Mouse (Mus musculus) natural killer cell, adult 2 months (primary cell): Measurements from ENCODE around the gene Arl16.

Experiments used
- DNase-seq, 2 experiments: peaks; one replicate each; pipeline ENCODE4 v3.0.0; 2022; ENCODE audit warnings: low spot score in 2 of 2

The Arl16 gene

DNA sequence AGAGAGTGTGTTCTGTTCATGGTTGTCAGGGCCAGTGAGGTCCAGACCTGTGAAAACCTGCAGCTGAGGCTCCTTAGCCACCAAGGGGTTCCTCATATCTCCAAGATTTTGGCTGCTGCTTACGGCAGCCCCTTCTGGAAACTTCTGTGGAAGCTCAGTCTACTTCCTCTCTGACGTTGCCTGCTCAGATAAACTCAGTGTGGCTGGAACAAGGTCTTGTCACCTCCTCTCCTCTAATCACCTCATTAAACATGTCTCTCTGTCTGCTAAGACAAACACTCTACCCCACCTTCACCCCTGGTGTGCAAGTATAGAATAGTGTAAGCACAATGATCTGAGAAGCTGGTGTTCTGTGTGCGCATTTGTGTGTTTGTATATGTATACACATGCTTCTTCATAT lies 21.9 kb downstream of the Arl16 start:
- DNase-seq = no peak

DNA sequence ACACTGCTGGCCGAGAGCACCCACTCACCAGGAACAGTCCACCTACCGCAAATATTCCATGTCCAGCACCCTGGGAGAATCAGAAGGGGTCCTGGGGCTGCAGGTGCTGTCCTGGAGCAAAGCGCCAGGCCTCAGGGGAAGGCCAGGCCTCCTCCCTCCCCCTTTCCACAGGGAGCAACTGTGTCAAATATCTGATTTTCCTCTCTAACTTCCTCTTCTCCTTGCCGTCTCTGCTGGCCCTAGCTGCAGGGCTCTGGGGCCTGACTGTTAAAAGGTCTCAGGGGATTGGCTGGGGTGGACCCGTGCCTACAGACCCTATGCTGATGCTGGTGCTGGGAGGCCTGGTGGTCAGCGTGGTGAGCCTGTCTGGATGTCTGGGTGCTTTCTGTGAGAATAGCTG lies 23.3 kb downstream of the Arl16 start:
- no peak for DNase-seq

DNA sequence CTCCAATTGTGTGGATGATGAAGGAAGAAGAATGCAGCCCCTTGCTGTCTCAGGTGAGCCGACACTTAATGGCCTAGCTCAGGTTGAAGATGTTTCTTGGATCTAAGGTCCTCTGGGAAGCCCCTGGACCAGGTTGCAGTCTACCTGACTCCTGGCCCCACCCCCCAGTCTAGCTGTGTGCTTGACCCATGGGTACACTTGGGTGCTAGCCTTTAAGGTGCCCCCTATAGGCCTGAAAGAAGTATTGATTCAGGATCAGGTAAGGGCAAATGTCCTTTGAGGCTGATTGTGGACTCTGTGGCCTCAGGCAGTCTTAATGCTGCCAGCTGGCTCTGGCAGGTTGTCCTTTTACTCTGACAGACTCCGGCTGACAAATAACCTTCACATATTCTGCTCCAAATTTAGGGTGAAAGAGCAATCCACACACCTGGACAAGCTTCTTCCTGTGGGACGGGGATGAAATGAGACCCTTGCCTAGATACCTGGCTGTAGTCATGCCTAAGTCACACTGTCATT lies 24.6 kb downstream of the Arl16 start:
- no peak for DNase-seq

DNA sequence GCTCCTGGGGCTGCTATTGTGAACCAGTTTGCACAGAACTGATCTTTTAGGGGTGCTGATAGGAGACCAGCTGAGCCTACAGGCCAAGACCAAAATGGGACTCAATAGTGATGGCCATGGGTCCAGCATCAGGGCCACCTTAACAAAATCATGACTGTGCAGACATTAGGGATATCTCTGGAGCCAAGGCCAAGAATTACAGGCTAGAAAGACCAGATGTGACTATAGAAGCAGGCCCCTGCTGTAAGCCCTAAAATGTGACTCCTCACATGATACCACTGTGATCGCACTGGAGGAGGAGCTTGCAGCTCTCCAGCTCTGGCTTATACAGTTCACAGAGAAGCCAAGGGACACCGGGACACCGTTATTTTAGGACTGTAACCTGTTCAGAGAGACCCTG lies 25.1 kb downstream of the Arl16 start, which contains the start of gene Tspan10:
Gene Tspan10, plus strand, starts transcription at position 301 of the 400 bp plus-strand sequence.
- DNase-seq = no peak

DNA sequence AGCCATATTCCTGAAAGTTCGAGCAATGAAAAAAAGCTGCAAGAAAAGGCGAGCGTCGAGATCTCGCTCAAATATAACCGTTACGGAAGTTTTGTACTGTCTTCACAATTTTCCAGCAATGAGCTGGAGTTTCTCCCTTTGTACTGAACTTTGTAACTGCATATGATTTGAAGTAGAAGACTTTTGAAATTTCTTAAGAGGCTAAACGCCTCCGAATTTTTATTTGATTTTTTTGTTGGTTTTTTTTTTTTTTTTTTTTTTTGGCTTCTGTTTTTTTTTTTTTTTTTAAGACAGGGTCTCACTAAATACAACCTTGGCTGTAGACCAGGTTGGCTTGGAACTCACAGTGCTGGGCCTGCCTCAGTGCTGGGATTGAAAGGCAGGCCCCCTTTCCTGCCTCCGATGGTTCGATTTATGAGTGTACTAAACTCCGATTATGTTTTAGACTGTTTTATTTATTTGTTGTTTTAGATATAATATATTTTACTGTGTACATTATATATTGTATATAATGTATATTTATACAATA lies 29.5 kb downstream of the Arl16 start:
- DNase-seq = no peak

DNA sequence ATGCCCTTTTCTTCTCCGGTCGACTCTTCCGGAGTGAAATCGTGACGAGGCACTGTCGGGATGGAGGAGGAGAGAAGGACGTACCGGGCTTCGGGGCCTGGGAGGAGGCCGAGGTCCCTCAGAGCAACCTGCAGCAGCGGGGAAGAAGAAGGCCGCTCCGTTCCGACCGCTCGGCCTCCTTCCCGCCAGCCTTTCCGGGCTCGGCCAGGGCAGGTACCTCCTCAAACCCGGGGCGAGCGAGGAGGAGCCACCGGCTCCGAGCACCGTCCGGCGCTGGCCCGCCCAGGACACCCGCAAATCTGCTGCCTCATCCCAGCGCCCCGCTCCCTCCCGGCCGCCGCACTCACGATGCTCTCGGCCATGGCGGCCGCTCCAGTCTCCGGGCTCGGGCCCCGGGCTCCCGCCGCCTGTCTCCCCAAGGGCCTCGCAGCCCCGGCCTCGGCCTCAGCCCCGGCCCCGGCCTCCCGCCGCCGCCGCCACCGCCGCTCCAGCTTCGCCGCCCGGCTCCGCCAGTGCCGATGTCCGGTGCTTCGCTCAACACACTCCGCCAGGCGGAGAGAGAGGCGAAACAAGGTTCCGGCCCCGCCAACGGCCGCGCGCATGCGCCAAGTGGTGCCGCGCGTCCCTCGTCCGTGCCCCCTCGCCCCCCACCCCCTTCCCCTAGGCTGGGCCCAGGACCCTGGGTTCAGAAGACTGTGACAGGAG lies 30.1 kb downstream of the Arl16 start, which contains the start of gene Nploc4:
Gene Nploc4, minus strand, starts transcription at position 557 of the 705 bp plus-strand sequence.
- peak; percentile 83 to 88 for DNase-seq

DNA sequence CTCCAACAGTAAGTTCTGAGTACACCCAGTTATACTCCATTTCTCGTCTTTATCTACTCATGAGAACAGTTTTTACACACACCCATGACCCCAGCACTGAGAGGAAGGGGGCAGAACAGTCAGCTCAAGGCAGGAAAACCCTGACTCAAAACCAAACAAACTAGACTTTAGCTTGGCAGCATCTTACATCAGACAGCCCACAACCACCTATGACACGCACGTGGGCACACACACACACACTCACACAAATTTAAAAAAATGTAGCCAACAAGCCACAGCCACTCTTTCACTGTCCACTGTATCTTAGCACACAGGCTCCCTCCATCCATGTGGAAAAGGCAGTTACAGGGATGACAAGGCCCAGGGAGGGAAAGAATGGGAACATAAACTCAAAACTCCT lies 40.7 kb downstream of the Arl16 start:
- no peak for DNase-seq

DNA sequence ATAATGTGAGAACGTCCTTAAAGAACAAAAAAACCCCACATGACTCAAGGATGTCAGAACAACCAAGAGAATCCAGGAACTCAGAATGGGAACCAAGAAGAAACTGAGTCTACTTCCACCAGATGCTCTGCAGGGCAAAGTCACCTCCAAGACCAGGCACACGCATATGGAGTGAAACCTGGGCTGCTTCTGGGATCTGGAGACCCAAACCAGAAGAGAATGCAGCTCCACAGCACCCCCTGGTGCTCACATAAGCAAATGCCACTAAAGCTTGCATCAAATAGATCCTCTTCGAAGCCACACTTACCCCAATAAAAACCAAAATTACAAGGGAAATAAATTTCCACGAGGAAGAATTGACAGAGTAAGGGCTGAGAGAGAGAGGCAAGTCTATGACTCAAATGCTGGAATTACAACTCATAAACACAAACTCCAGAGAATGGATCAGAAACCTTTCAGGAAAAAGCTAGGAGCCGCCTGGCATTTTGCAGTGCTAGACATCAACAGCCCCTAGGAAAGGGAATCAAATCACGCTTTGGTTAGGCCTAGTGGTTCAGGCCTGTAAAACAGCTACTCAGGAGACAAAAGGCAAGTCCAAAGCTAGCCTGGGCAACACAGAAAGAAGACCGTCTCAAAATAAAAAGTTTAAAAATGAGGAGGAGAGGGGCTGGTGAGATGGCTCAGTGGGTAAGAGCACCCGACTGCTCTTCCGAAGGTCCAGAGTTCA lies 43.7 kb downstream of the Arl16 start:
- peak; percentile 31 to 46 for DNase-seq

DNA sequence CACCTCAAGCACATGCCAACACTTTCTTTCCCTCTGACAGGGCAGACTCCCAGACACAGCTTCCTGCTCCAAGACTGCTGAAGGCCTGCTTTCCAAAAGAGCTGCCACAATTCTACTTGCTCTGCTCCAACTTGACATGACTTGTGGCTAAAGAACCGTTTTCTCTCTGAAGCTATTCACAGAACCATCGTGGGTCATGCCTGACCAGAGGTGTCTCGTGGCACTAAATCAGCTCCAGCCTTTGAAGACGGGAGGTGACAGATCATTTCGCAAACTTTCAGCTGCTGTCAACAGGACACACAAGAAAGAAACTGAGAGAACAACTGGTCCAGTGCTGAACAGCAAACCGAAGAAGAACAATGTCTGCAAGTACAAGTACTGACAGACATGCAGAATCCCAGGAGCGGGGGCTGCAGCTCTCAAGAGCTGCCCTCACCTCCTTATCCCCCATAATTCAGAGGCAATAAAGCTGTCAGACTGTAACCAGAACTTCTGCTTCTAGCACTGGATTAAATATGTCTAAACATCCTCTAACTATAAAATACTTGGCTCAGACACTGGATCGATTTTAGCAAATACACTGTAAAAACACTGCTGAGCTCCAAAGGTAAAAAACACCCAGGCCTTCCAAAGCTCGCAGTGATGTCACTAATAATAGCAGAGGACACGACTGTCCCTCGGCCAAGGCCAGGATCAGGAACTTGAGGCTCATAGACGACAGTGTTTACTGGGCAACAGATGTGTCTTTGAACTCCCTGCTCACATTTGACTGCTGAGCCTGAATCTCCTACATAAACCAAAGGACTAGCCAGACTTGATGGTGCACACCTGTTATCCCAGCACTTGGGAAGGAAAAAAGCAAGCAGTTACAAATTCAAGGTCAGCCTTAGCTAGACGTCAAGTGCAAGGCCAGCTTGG lies 44.5 kb downstream of the Arl16 start:
- DNase-seq = no peak

DNA sequence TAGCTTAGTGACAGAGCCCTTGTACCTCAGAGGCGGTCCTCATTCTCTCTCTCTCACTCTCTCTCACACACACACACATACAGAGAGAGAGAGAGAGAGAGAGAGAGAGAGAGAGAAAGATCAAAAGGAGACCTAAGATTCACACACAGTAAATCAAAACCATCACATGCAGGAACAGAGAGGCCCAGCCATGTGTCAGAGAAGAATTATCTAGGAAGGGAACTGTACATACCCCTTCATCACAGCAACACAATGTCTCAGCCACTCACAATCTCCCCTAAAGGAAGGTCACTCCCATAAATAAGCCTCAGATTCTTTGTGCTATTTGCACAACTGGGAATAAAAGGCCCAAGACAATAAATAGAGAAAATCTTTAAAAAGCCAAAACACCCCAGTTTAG lies 48.8 kb downstream of the Arl16 start:
- no peak for DNase-seq

DNA sequence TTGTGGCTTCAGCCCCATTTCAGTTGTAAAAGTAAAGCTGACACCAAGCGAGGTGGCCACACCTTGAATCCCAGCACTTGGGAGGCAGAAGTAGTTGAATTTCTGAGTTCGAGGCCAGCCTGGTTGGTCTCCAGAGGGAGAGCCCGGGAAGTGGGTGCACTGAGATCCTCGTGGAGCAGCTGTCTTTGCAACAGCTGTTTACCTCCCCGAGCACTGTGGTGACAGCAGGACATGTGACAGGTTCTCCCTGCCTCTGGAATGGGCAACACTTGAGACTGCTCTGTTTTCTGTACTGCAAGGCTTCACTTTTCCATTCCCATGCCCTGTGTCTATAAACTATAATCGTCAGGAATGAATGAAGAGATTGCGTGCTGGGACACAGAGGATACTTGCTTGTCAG lies 49.6 kb downstream of the Arl16 start:
- no peak for DNase-seq
